Mouse (Mus musculus) retina, adult 2 months (tissue): ENCODE data around the gene Gm13276.
"Not testable (repeated sequence)": the region's sequence is repeated elsewhere in the genome, so short reads cannot be mapped to it uniquely, and the experiment has no call there.

Experiments used
- DNase-seq: peaks from one replicate; pipeline ENCODE4 v3.0.0-alpha.2; 2012; ENCODE audit warnings: low read depth, low spot score

The Gm13276 gene

DNA sequence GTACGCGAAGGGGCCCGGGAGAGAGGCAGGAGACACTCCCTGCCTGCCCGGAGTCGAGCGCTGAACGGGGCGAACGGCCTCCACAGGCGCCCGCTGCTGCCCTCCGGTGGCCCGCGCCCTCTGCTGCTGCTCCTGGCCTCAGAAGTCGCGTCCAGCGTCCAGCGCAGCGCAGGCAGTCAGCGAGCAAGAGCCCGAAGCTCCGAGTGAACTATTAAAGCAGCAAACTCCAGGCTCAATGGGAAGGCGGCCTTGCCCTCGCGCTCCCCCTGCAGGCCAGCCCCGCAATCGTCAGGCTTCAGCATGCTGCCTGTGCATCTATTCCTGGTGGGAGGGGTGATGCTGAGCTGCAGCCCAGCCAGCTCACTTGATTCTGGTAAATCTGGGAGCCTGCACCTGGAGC, at the start of gene Gm13276:
Gene Gm13276, plus strand, starts transcription at position 301 of the 400 bp plus-strand sequence.
- not testable (repeated sequence) for DNase-seq

DNA sequence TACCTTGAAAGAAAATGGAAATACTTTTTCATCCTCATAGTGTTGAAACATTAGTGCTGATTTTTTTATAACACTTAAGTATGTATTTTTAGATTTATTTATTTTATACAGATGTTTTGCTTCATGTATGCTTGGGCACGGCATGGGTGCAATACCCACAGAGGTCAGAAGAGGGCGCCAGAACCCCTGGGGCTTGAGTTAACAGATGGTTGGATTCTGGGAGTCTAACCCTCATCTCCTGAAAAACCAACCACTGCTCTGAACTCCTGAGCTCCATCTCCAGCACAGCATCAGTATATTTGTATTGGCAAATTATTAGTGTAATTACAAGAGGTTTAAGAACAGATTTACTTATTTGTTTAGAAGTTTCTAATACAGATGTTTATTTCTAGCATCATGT, 47.0 kb upstream of the Gm13276 start:
- DNase-seq = peak; percentile 36

DNA sequence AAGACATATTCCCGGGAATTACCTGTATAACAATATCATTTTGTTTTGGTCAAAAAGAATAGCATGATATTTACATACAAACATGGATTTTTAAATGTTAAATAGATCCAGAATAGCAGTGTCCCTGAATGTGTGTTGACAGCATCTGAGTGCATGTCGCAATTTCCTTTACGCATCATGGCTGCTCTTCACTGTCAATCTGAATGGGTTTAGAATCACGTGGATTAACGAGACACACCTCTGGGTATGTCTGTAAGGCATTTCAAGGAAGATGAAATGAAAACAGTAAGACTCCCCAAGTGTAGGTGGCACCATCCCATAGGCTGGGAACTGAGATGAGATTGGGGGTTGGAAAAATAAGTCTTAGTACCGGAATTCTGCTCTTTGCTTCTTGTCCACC, 46.5 kb upstream of the Gm13276 start:
- no peak for DNase-seq

DNA sequence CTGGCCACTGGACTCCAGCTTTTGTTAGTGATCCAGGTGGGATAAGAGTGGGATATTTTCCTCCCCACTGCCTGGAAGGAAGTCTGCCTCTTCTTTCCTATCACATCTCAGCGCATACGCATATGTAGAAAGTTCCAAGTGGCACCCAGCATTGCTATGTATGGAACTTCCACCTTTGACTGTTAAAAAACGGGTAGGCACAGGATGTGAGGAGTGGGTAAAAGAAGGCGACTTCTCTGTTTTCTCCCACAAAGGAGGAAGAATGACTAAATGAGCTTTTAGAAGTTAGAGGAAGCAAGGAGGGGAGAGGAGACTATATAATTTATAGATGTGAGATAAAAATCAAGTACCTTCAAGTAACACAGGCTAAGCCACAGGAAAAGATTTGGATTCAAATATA, 44.1 kb upstream of the Gm13276 start:
- DNase-seq = no peak

DNA sequence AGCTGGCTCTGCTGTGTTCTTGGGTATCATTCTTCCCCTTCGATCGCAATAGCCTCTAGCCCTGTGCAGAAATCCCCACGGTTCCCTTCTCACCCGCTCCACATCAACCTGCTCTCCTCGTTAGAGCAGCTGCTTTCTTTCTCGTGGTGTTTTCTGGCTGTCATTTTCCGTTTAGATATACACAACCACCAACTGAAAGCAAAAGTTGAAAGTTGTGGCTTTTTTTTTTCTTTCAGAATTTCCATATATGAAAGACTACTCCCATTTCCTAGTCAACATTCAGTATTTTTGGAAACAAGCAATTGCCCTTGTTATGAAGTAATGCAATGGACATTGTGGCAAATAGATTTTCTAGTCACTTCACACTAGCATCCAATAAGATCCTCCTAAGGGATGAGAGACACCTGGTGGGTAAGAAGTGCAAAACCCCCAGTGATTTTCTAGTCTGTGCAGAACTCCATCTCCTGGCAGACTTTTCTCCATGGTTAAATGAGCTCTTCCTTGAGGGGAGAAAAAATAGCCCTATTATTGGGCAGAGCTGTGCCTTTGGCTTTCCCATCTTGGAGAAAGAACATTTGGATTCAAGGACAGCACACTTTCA, 42.6 kb upstream of the Gm13276 start:
- DNase-seq = no peak

DNA sequence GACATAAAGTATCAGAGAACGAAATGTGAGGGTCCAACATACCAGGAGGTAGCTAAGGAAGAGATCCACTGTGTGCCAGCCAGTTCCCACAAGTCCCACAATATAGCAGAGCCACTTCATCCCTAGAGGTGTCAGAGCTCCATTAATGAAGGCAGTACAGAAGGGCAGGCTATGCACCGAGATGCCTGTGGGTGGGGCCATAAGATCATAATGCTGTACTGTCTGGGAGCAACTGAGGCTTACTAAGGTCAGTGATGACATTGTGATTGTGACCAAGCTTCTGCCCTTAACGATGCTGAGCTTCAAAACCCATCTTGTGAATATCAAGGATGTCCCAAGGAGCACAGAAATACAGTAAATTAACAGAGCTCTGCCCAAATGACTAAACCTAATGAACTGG, 41.3 kb upstream of the Gm13276 start:
- DNase-seq = no peak

DNA sequence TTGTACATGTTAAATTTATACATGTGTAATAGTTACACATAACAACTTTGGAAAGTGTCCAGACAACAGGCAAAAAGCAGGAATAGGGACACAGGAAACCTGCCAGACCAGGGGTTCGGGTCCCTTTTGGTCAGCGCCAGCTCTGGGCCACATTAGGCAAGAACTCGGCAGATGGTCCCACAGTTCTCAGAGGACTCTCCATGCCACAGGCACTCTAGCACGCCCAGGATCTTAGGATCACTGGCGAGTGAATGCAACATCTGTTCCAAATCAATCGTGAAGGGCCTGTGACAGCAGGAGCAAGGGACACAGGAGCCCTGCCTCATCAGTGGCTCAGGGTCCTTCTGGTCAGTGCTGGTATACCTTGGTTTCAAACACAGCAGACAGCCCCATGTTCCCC, 35.6 kb upstream of the Gm13276 start:
- DNase-seq = no peak

DNA sequence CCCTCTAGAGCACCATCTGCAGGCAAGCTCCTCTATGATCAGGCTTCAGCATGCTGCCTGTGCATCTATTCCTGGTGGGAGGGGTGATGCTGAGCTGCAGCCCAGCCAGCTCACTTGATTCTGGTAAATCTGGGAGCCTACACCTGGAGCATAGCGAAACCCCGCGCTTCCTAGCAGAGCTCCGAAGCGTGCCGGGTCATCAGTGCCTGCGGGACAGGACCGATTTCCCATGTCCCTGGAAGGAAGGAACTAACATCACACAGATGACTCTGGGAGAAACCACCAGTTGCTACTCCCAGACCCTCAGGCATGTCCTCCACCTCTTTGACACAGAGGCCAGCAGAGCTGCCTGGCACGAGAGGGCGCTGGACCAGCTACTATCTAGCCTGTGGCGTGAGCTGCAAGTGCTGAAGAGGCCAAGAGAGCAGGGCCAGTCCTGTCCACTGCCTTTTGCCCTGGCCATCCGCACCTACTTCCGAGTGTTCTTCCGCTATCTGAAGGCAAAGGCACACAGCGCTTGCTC, 30.6 kb upstream of the Gm13276 start, which contains the start of gene Gm13271:
Gene Gm13271, plus strand, starts transcription at position 51 of the 523 bp plus-strand sequence.
- not testable (repeated sequence) for DNase-seq

DNA sequence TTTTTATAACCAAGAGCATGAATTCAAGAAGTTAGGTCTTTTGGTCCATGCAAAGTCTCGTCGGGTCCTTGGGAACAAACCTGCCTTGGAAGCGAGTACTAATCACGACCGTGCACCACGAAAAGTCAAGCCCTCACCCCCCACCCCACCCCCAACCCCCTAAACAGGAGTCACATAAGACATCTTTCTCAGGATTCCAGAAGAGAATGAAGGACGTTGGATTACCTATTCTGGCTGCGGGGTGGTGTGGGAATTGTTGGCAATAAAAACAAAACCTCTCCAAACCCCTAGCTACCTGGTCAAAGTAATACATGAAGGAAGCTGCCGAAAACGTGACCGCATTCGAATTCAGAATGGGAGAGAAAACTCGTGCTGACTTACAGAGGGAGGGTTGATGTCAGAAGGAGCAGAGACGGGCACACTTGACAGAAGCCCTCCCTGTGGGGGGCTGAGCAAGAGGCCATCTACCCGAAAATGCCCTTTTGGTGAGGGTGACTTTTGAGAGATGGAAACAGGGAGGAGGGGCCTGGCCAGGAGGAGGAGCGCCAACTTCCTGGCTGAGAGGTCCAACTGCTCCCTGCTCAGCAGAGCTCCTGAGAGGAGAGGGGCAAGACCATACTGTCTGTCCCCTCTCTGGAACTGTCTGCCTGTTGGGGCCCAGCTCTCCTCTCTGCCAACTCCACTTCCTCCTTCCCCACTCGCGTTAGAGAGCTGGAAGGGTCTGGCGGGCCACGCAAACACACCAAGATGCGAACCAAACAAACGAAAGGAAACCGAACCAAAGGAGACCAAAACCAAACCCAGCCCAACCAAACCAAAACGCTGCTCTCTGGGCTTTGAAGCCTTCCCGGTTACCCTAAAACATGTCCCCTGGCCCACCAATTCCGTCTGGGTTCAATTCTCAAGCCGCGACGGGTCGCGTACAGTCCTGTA, 28.7 kb upstream of the Gm13276 start:
- DNase-seq = not testable (repeated sequence)

DNA sequence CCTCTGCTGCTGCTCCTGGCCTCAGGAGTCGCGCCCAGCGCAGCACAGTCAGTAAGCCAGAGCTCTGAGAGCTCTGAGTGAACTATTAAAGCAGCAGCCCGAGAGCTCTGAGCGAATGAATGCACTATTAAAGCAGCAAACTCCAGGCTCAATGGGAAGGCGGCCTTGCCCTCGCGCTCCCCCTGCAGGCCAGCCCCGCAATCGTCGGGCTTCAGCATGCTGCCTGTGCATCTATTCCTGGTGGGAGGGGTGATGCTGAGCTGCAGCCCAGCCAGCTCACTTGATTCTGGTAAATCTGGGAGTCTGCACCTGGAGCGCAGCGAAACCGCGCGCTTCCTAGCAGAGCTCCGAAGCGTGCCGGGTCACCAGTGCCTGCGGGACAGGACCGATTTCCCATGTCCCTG, 27.9 kb upstream of the Gm13276 start:
- peak; percentile 60 for DNase-seq

DNA sequence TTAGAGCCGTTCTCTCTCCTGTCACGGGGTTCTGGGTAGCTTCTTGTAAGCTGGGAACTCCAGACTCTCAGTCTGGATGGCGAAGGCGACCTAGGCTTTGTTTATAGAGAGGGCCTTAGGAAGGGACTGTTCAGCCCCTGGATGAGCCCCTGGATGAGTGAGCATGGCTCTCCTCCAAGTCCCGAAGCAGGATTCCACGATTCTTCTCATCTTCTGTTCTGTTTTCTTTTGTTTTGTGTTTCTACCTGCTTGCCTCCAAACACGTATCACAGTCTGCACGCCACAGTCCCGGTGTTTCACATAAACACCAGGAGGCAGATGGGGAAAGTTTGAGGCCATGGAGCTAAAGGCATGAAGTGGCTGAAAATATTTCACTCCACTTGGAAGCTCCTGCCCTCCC, 26.8 kb upstream of the Gm13276 start:
- DNase-seq = not testable (repeated sequence)

DNA sequence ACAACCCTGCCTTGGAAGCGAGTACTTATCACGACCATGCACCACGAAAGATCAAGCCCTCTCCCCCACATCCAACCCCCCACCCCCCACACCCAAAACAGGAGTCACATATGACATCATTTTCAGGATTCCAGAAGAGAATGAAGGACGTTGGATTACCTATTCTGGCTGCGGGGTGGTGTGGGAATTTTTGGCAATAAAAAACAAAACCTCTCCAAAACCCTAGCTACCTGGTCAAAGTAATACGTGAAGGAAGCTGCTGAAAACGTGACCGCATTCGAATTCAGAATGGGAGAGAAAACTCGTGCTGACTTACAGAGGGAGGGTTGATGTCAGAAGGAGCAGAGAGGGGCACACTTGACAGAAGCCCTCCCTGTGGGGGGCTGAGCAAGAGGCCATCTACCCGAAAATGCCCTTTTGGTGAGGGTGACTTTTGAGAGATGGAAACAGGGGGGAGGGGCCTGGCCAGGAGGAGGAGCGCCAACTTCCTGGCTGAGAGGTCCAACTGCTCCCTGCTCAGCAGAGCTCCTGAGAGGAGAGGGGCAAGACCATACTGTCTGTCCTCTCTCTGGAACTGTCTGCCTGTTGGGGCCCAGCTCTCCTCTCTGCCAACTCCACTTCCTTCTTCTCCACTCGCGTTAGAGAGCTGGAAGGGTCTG, 25.8 kb upstream of the Gm13276 start, which contains the start of gene Gm13283:
Gene Gm13283, plus strand, starts transcription at position 510 of the 659 bp plus-strand sequence.
- DNase-seq = not testable (repeated sequence)

DNA sequence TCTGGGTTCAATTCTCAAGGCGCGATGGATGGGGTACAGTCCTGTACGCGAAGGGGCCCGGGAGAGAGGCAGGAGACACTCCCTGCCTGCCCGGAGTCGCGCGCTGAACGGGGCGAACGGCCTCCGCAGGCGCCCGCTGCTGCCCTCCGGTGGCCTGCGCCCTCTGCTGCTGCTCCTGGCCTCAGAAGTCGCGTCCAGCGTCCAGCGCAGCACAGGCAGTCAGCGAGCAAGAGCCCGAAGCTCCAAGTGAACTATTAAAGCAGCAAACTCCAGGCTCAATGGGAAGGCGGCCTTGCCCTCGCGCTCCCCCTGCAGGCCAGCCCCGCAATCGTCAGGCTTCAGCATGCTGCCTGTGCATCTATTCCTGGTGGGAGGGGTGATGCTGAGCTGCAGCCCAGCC, 25.1 kb upstream of the Gm13276 start:
- DNase-seq = peak; percentile 38

DNA sequence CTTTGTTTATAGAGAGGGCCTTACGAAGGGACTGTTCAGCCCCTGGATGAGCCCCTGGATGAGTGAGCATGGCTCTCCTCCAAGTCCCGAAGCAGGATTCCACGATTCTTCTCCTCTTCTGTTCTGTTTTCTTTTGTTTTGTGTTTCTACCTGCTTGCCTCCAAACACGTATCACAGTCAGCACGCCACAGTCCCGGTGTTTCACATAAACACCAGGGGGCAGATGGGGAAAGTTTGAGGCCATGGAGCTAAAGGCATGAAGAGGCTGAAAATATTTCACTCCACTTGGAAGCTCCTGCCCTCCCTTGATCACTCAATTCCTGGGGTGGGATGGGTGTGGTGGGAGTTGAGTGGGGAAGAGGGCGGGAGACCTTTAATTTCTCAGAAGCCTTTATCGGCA, 23.7 kb upstream of the Gm13276 start:
- not testable (repeated sequence) for DNase-seq

DNA sequence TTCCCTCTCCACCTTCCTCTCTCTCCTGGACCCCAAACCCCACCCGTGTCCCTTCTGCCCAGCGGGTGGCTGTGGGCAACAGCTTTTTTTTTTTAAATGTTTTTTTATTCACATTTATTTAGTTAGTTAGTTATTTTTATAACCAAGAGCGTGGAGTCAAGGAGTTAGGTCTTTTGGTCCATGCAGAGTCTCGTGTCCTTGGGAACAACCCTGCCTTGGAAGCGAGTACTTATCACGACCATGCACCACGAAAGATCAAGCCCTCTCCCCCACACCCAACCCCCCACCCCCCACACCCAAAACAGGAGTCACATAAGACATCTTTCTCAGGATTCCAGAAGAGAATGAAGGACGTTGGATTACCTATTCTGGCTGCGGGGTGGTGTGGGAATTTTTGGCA, 23.2 kb upstream of the Gm13276 start:
- not testable (repeated sequence) for DNase-seq

DNA sequence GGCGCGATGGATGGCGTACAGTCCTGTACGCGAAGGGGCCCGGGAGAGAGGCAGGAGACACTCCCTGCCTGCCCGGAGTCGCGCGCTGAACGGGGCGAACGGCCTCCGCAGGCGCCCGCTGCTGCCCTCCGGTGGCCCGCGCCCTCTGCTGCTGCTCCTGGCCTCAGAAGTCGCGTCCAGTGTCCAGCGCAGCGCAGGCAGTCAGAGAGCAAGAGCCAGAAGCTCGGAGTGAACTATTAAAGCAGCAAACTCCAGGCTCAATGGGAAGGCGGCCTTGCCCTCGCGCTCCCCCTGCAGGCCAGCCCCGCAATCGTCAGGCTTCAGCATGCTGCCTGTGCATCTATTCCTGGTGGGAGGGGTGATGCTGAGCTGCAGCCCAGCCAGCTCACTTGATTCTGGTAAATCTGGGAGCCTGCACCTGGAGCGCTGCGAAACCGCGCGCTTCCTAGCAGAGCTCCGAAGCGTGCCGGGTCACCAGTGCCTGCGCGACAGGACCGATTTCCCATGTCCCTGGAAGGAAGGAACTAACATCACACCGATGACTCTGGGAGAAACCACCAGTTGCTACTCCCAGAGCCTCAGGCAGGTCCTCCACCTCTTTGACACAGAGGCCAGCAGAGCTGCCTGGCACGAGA, 22.0 kb upstream of the Gm13276 start:
- peak; percentile 16 for DNase-seq

DNA sequence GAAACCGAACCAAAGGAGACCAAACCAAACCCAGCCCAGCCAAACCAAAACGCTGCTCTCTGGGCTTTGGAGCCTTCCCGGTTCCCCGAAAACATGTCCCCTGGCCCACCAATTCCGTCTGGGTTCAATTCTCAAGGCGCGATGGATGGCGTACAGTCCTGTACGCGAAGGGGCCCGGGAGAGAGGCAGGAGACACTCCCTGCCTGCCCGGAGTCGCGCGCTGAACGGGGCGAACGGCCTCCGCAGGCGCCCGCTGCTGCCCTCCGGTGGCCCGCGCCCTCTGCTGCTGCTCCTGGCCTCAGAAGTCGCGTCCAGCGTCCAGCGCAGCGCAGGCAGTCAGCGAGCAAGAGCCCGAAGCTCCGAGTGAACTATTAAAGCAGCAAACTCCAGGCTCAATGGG, 12.0 kb upstream of the Gm13276 start, which contains the start of gene Gm13290:
Gene Gm13290, plus strand, starts transcription at position 301 of the 400 bp plus-strand sequence.
- not testable (repeated sequence) for DNase-seq

DNA sequence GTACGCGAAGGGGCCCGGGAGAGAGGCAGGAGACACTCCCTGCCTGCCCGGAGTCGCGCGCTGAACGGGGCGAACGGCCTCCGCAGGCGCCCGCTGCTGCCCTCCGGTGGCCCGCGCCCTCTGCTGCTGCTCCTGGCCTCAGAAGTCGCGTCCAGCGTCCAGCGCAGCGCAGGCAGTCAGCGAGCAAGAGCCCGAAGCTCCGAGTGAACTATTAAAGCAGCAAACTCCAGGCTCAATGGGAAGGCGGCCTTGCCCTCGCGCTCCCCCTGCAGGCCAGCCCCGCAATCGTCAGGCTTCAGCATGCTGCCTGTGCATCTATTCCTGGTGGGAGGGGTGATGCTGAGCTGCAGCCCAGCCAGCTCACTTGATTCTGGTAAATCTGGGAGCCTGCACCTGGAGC, 8.9 kb upstream of the Gm13276 start, which contains the start of gene Gm13289:
Gene Gm13289, plus strand, starts transcription at position 301 of the 400 bp plus-strand sequence.
- not testable (repeated sequence) for DNase-seq

DNA sequence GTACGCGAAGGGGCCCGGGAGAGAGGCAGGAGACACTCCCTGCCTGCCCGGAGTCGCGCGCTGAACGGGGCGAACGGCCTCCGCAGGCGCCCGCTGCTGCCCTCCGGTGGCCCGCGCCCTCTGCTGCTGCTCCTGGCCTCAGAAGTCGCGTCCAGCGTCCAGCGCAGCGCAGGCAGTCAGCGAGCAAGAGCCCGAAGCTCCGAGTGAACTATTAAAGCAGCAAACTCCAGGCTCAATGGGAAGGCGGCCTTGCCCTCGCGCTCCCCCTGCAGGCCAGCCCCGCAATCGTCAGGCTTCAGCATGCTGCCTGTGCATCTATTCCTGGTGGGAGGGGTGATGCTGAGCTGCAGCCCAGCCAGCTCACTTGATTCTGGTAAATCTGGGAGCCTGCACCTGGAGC, 6.0 kb upstream of the Gm13276 start, which contains the start of gene Gm13272:
Gene Gm13272, plus strand, starts transcription at position 301 of the 400 bp plus-strand sequence.
- not testable (repeated sequence) for DNase-seq

DNA sequence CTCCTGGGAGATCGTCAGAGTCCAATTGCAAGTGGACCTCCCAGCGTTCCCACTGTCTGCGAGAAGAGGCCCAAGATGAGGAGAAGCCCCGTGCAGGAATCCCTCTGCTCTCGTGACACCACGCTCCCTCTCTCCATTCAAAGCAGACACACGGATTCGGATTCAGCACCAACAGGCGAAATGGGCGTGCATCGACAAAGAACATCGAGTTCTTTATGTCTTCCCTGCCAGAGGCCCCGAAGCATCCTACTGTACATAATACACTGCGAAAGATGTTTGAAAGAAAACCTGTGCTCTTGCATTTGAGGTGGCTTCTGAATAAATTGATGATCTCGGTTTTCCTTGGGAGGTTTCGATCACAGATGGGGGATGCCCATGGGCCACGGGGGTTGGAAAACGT, 5.2 kb upstream of the Gm13276 start:
- not testable (repeated sequence) for DNase-seq

DNA sequence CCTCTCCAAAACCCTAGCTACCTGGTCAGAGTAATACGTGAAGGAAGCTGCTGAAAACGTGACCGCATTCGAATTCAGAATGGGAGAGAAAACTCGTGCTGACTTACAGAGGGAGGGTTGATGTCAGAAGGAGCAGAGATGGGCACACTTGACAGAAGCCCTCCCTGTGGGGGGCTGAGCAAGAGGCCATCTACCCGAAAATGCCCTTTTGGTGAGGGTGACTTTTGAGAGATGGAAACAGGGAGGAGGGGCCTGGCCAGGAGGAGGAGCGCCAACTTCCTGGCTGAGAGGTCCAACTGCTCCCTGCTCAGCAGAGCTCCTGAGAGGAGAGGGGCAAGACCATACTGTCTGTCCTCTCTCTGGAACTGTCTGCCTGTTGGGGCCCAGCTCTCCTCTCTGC, 3.7 kb upstream of the Gm13276 start, which contains the start of gene Ifnz:
Gene Ifnz, plus strand, starts transcription at position 301 of the 400 bp plus-strand sequence.
- DNase-seq = not testable (repeated sequence)
